ENCODE assay signal across 8 mouse cellular contexts in the genomic region with DNA sequence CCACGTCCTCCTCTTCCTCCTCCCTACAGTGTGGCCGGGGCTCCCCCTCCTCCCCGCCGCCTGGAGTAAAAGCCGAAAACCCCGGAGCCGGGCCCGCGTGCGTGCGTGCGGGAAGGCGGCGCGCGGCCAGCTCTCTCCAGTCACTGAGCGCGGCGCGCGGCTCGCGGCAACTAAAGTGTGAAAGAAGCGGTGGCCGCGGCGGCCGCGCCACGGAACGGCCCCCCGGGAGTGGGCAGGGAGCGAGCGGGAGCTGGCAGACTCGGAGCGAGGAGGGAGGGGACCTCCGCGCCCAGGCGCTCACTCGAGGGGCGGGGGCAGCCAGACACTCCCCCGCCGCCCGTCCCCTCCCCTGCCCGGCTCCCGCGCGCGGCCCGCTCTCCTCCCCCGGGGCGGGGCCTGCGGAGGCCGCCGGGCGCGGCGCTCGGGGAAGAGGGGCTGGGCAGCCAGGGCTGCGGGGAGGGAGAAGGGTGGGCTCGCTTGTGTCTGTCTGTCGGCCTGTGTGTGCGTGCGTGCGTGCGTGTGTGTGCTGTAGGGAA. TPM values are rescaled to one million over a fixed set of nuclear protein-coding genes. Genes with fewer than 3 reads are reported as not detected.
A peak's percentile ranks its signal among the peaks of the same experiment; 100 is the strongest.
DNase-seq lines count a peak whose midpoint lies in the region; ATAC-seq and TF ChIP-seq lines count a peak whose summit lies in the region.

A gene (minus strand): TSS at position 108 of the 536 bp plus-strand sequence.

- peaks cover 22% of the 10 kb centered on the region for H3K27me3 ChIP-seq in E14TG2a.4 (ENCODE audit: insufficient read depth, low read length)
- no peaks in the 10 kb centered on the region for H3K27me3 ChIP-seq in forebrain, embryonic 15.5 days
- H3K27me3 ChIP-seq in neural tube, embryonic 14.5 days (ENCODE audit: control insufficient read depth, insufficient read depth, low read length): no peaks in the 10 kb centered on the region
- no peaks in the 10 kb centered on the region; the same call in 1 of the 2 replicates for H3K27me3 ChIP-seq in testis, adult 2 months (ENCODE audit: control insufficient read depth, insufficient read depth, low read length)

- H3K4me2 ChIP-seq in forebrain, embryonic 15.5 days (replicated peaks): peak within 1 kb of the TSS; percentile 81
- H3K4me2 ChIP-seq in neural tube, embryonic 14.5 days (ENCODE audit: low read depth, low read length): peak within 1 kb of the TSS; percentile 58

- no peak for TF ChIP-seq CTCF in E14TG2a.4 (conservative IDR thresholded peaks at IDR 0.05; ENCODE audit: low read length)
- no peak for TF ChIP-seq CTCF in testis, adult 2 months (IDR thresholded peaks at IDR 0.05; ENCODE audit: control insufficient read depth, insufficient read depth, insufficient replicate concordance, low read depth, low read length)

- H3K27ac ChIP-seq in forebrain, embryonic 15.5 days (replicated peaks): peak within 1 kb of the TSS; percentile 97
- peak within 1 kb of the TSS; percentile 99 for H3K27ac ChIP-seq in neural tube, embryonic 14.5 days (ENCODE audit: low read depth, low read length)
- no peak within 1 kb of the TSS for H3K27ac ChIP-seq in testis, adult 2 months (ENCODE audit: control insufficient read depth, insufficient read depth, low read depth, low read length)

- WGBS in forebrain, embryonic 15.5 days: 1% methylated on average over 55 of the region's 66 CpGs
- WGBS in neural tube, embryonic 14.5 days: under 1% methylated on average over 45 of the region's 66 CpGs

- peak; percentile 13 for DNase-seq in c-Kit-positive CD71-positive TER-119-positive erythroid progenitor cells, embryonic 14.5 days (ENCODE audit: low spot score)
- peak; percentile 91 to 95 for DNase-seq in heart, postnatal 14 days
- peak; percentile 83 to 86 for DNase-seq in layer of hippocampus, adult 18-20 months (ENCODE audit: low spot score in 2 of 2)
- peak; percentile 81 to 86 for DNase-seq in lung, adult 18-20 months

- TF ChIP-seq POLR2A in testis, adult 2 months (IDR thresholded peaks at IDR 0.05; ENCODE audit: control insufficient read depth, low read depth, low read length): no peak

- peak; percentile 93 for ATAC-seq in forebrain, embryonic 15.5 days (replicated peaks)
- peak; percentile 90 for ATAC-seq in neural tube, embryonic 14.5 days (ENCODE audit: low read depth)

- H3K36me3 ChIP-seq in E14TG2a.4 (ENCODE audit: insufficient read depth, low read length): no peaks in the 10 kb centered on the region
- H3K36me3 ChIP-seq in forebrain, embryonic 15.5 days: no peaks in the 10 kb centered on the region
- no peaks in the 10 kb centered on the region for H3K36me3 ChIP-seq in neural tube, embryonic 14.5 days (ENCODE audit: control insufficient read depth, insufficient read depth, low read length)
- no peaks in the 10 kb centered on the region for H3K36me3 ChIP-seq in testis, adult 2 months (ENCODE audit: control insufficient read depth, insufficient read depth, low read length)

- peaks cover 52% of the 10 kb centered on the region for H3K4me1 ChIP-seq in E14TG2a.4 (replicated peaks; ENCODE audit: low read depth, low read length)
- H3K4me1 ChIP-seq in forebrain, embryonic 15.5 days: peaks cover 42% of the 10 kb centered on the region
- H3K4me1 ChIP-seq in neural tube, embryonic 14.5 days (ENCODE audit: control insufficient read depth, insufficient read depth, low read length): peaks cover 32% of the 10 kb centered on the region
- H3K4me1 ChIP-seq in testis, adult 2 months (ENCODE audit: control insufficient read depth, insufficient read depth, low read length): peaks cover under 1% of the 10 kb centered on the region

- H3K9me3 ChIP-seq in E14TG2a.4 (ENCODE audit: low read length): no peaks in the 10 kb centered on the region
- no peaks in the 10 kb centered on the region for H3K9me3 ChIP-seq in forebrain, embryonic 15.5 days
- no peaks in the 10 kb centered on the region for H3K9me3 ChIP-seq in neural tube, embryonic 14.5 days (ENCODE audit: control insufficient read depth, low read length)

- peak within 1 kb of the TSS; percentile 95 for H3K9ac ChIP-seq in forebrain, embryonic 15.5 days (replicated peaks)
- peak within 1 kb of the TSS; percentile 97 for H3K9ac ChIP-seq in neural tube, embryonic 14.5 days (replicated peaks; ENCODE audit: low read depth, low read length)

- H3K4me3 ChIP-seq in E14TG2a.4 (replicated peaks; ENCODE audit: low read length): peak within 1 kb of the TSS; percentile 96
- H3K4me3 ChIP-seq in forebrain, embryonic 15.5 days: peak within 1 kb of the TSS; percentile 96
- H3K4me3 ChIP-seq in neural tube, embryonic 14.5 days (ENCODE audit: low read depth, low read length): peak within 1 kb of the TSS; percentile 79
- H3K4me3 ChIP-seq in testis, adult 2 months (ENCODE audit: control insufficient read depth, low read depth, low read length): peak within 1 kb of the TSS; percentile 73

- intact Hi-C loops in heart, postnatal 14 days (cut with DNase I): loop anchor here (2.0 to 5.0 kb wide), 2 partner anchors 41 to 277 kb away; no protein-coding TSS in a partner anchor

RNA-seq across cellular contexts. Expression of the gene that starts here (rescaled TPM):
- 41.2 TPM in 2 replicates for polyA plus RNA-seq in forebrain, embryonic 15.5 days (2015; fragmentation: Nextera tagmentation; extraction: Ambion mirVana)
- total RNA-seq in heart, postnatal 14 days (2021): 10 to 100 TPM; 41.5 to 44.4 TPM
- 10 to 100 TPM; 60.3 to 70.8 TPM for total RNA-seq in layer of hippocampus, adult 18-20 months (2021)
- 29.1 and 30.2 TPM in 2 replicates for polyA plus RNA-seq in neural tube, embryonic 14.5 days (2014; fragmentation: Nextera tagmentation; extraction: Ambion mirVana)
- polyA plus RNA-seq in testis, adult 2 months (2012; rRNA removed): 11.1 and 12.0 TPM in 2 replicates

Comparison
In these comparisons a context has a peak if more than half of its experiments do, and no peak if none do; other contexts are left out.
1. DNase-seq: peak in every context shown above with its lines; median percentile 93 in heart, postnatal 14 days; 84 in layer of hippocampus, adult 18-20 months; 84 in lung, adult 18-20 months; 13 in c-Kit-positive CD71-positive TER-119-positive erythroid progenitor cells, embryonic 14.5 days.